Mouse (Mus musculus): Measurements from ENCODE around the gene Glis1.

DNA sequence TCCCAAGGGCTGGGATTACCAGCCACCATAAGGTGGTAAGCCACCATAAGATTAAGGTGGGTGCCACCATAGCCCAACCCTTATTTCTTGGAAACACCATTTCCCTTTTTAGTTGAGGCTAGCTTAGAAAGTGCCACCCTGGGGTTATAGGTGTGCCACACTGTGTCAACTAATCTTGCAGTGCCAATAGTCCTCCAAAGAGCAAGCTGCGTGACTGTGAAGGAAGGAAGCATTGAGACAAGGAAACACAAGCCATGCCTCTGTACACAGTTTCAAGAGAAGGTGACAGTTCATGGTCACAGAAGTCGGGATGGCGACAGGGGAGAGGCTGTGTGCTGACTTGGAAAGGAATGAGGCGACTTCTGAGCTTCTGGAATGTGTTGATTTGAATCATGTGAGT, 14.2 kb upstream of the Glis1 start:
- TF ChIP-seq POLR2A (IDR thresholded peaks at IDR 0.05; ENCODE audit: insufficient read depth, low read depth, low read length) (no peak), CTCF (IDR thresholded peaks at IDR 0.05; ENCODE audit: insufficient read depth, low read depth, low read length) (no peak)
